Mouse (Mus musculus) 416B (cell line): ENCODE data around the gene Aph1c.
"Not testable (repeated sequence)": the region's sequence is repeated elsewhere in the genome, so short reads cannot be mapped to it uniquely, and the experiment has no call there.

Source experiments
- DNase-seq: peaks from one replicate; pipeline ENCODE4 v3.0.0; 2011; ENCODE audit warnings: low read depth

Gene Aph1c

DNA sequence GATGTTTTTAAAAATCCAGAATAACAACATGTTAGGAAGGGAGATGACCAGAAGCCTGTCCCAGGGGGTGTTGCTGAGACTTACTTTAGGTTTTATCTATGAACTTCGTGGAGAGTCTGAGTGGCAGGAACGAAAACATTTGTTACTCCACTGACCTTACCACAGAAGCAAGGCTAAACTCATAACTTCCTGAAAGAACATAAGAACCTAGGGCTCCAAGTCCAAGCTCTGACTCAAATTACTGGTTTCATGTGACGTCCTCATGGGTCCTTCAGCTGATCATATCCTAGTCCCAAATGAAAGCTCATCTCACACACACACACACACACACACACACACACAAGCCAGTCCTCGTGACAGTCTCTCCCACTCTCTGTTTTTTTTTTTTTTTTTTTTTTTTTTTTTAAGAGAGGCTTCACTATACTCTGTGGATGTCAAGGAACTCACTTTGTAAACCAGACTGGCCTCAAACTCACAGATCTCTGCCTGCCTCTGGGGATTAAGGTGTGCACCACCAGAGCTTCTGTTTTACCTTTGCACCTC lies 2.1 kb downstream of the Aph1c start:
- peak; percentile 85 for DNase-seq

DNA sequence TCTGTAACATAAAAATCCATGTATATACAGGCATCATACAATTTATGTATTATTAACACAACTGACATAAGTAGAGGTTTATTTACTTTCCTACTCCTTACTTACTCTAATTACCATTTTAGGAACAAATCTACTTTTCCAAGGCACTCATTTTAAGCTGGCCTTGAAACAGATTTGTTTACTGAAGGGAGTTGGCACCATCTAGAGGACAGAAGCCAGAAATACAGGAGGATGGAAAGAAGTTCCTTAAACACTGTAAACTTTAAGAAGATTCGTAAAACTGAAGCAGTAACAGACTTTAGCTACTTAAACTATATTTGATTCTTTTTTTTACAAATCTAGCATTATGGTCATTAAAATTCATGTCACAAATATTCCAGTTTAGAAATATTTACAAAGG lies 8.5 kb downstream of the Aph1c start:
- peak; percentile 84 for DNase-seq

DNA sequence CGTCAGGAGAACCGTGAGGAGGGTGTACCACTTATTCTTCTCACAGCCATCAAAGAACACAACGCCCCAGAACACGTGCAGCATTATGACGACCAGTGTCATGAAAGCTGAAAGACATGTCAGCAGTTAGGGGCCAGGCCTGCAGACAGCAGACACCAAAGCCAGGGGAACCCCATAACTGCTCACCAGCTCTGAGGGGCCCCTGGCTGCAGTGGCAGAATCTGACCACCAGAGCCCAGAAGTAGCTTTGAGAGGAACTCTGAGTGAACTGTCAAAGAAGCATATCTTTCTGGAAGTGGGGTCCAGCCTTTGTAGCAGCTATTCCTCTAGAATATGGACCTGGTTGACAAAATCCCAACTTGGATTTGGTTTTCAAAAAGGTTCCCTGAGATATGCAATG lies 12.3 kb downstream of the Aph1c start:
- not testable (repeated sequence) for DNase-seq

DNA sequence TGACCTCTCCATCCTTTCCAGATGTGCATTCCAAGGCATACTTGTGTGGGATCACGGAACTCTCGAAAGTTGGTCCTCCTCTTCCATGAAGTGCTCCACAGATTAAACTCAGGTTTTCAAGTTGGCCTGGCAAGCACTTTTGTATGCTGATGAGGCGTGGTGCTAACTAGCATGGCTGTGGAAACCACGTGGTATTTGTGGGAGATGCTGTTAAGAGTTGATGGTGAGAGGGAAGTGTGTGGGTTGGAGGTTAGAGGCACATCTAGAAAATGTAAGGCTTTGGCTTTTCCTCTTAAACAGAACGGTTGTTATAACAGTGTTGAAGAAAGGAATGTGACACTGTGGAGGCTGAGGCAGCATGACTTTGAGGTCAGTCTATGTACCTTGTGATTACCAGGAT lies 13.5 kb downstream of the Aph1c start:
- peak; percentile 46 for DNase-seq

DNA sequence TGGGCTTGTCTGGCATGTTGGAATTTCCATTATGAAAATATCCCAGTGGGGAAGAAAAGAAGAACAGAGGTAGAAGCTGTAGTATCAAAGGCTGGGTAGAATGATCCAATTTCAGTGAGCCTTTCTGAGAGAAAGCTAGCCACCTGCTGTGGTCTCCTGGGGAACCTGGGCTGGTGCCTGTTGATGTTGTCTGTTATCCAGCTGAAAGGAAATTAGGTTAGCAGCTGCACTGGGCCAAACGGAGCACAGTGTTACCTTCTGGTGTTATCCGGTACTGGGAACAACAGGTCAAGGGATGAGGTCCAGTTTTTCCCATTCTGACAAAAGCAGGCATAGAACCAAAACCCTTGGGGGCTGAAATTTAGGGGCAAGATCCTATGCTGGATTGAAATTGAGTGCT lies 21.1 kb downstream of the Aph1c start:
- no peak for DNase-seq

DNA sequence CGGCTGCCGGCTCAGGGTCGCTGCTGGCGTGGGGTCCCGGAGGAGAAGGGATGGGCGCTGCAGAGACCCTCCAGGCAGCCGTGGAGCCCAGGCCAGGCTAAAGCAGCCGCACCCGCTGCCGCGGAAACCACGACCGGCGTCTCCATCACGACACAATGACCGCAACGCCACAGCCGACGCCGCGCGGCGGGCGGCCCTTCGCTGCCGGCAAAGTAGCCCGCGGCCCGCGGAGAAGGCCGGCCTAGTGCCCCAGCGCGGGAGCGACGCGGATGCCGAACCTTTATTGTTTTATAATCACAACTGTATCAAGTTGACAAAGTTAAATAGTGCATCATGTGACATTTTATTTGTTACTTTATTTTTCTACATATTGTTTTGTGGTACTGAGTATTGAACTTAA lies 28.6 kb downstream of the Aph1c start:
- not testable (repeated sequence) for DNase-seq

DNA sequence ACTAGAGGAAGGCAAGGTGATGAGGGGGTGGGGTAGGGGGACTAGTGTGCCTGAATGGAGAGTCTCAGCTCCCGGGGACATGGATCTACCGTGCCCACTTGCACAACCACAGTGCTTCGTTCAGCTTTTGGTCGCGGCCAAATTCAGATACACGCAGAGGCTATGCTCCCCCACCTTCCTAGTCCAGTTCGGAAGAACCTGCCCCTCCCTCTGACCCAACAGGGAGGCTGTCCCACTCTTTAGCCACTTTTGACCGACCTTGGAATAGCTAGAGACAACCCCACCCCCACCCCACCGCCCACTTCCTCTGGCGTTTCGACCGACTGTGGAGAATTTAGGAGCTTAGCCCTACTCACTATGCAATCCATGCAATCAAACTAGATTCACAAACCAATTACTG lies 32.6 kb downstream of the Aph1c start:
- DNase-seq: no peak

DNA sequence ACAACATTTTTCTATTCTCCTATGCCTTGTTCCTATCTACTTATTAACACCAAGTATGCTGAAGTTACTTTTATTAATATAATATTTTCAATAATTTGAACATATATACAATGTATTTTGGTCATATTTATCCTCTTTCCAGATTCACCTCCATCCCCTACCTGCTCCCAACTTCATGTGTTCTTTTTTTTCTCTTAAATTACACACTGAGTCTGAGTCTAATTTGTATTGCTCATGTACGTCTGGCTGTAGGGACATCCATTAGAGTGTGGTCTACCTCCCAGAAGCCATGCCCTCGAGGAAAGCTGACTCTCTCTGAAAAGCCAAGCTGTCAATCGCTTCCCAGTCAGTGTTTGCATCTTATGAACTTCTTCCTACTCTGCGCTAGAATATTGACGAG lies 37.8 kb downstream of the Aph1c start, which contains the start of gene Gm10647:
TSS of gene Gm10647 (plus strand) at position 301 of the 400 bp plus-strand sequence.
- no peak for DNase-seq

DNA sequence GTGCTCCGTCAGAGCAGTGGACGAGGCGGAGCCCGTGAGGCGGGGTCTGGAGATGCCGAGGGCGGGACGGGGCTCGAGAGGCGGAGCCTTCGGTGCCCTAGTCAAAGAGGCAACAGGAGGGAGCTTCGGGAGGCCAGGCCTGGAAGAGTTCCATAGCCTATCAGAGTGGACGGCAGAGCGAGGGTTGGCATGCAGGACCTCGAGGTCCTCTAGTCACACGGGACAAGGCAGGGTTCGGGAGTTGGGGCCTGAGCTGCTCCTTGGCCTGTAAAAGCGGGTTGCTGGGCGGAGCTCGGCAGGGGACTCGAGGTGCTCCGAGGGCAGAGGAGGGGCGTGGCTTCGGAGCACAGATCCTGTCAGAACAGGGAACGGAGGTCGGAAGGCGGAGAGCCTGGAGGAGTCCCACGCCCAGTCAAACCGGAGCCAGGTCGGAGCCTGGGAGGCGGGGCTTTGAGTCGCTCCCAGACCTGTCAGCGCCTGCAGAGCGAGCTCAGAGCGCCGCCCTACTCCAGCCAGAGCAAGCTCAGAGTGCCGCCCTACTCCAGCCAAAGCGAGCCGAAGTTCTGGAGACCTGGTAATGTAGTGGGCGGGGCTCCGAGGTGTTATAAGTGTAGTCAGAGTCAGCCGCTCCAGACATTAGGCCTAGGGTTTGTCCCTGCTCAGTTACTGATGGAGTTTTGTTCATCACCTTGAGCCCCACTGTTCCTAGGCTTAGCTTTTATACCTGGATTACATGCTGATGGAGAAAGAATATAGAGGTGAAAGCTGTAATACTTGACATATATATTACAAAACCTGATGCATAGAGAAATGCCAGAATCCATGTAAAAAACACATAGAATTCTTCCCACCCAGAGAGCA lies 38.8 kb downstream of the Aph1c start, which contains the start of gene Aph1b:
TSS of gene Aph1b (minus strand) at position 27 of the 861 bp plus-strand sequence.
- DNase-seq: peak; percentile 99

DNA sequence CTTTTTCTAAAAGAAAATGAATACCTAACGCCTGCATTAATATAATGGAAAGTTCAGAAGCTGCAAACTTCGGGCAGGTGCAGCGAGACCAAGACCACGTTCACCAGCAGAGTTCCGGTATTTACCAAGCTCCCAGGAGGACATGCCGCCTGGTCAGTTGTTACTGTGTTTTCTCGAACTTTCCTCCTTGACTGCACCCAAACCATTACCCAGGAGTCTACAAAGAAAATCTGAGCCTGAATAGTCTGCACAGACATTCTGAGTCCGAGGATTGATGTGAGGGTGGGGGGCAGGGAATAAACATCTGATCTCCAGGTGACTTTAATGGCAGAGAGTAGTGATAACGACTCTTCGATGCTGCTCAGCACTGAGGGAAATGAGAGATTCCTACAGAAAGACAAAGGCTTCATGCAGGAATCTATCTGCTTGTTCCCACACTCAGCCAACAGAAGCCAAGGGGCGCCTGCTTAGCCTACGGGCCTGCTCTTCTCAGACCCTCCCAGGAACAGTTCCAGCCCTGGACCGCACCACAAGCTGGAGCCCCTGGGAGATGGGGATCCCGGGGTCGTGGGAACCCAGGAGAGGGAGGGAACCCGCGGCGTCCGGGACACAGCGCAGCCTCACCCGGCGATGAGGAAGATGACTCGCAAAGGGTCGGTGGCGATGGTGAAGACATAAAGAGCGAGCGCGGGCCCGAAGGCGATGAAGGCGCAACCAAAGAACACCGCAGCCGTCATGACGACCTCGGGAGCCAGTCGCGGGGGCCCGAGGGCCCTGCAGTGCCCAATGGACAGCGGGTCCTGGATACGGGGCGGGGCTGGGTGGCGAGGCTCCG lies 39.7 kb downstream of the Aph1c start:
- peak; percentile 24 for DNase-seq

DNA sequence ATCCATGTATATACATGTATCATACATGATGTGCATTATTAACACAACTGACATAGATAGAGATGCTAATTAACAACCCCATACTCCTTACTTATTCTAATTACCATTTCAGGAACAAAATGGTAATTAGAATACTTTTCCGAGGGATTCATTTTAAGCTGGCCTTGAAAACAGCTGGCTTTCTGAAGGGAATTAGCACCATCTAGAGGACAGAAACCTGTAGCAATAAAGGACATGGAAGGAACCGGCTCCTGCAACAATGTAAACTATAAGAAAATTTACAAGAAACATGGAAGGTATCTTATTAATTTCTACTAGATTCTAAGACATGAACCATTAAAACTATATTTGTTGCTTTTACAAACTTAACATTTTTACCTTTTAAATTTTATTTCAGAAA lies 46.7 kb downstream of the Aph1c start:
- DNase-seq: peak; percentile 77

DNA sequence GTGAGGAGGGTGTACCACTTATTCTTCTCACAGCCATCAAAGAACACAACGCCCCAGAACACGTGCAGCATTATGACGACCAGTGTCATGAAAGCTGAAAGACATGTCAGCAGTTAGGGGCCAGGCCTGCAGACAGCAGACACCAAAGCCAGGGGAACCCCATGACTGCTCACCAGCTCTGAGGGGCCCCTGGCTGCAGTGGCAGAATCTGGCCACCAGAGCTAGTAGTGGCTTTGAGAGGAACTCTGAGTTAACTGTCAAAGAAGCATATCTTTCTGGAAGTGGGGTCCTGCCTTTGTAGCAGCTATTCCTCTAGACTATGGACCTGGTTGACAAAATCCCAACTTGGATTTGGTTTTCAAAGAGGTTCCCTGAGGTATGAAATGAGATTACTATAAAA lies 50.0 kb downstream of the Aph1c start:
- not testable (repeated sequence) for DNase-seq

DNA sequence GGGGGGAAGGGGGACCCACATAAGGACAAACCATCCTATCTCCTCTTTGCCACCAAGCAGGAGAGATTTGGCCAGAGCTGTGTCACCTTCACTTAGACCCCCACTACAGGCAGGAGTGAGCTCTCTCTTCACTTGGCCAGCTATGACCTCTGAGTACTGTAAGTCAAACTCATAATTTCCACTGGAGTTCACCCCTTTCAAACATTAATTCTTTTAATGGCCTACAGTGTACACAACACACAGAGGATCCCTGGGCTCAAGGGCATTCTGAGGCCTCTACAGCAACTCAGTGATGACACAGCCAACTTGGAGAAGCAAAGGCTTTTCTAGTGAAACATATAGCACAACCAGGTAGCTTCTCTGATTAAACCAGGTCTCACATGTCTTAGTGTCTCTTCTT lies 63.8 kb downstream of the Aph1c start:
- no peak for DNase-seq

DNA sequence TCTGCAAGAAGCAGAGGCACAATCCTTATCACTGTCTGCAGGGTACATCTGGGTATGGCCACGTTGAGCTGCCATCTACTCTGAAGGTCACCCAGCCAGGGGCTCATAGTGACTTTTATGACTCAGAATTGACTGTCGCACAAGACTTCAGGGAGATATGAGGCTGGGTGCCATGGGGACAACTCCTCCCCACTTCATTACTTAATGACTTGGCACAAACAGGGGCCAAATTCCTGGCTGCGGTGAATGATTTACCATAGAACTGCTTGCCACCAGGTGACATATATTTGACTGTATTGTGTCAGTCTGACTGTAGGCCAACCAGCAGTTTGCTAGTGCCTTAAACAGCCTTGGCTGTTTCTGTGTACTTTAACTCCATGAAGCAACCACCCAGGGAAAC lies 65.3 kb downstream of the Aph1c start:
- DNase-seq: peak; percentile 31

DNA sequence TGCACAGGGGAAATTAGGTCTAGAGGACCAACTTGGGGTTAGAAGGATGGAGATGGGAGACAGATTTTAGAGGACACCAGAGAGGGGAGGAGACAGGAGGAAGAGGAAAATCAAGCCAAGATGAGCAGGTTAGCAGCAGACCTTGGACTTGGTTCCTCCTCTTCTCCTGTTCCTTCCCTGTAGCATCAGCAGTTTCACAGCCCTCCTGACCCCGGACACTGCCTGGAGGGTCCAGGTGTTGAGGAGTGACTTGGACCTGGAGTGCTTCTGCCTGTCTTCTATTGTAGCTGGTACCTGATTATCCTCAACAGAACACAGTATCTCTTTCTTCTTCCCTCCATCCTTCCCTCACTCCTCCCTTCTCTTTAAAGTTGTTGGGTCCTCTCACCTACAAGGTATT lies 65.8 kb downstream of the Aph1c start:
- no peak for DNase-seq
